Mouse (Mus musculus) layer of hippocampus, postnatal 14 days (tissue): ENCODE results near the gene Olfr149. TPM values are rescaled to one million over a fixed set of nuclear protein-coding genes. Genes with fewer than 3 reads are reported as not detected.
"Not testable (repeated sequence)": the region's sequence is repeated elsewhere in the genome, so short reads cannot be mapped to it uniquely, and the experiment has no call there.

Experiments
- DNase-seq, 2 experiments: peaks; one replicate each; pipeline ENCODE4 v3.0.0; 2021 to 2022; ENCODE audit warnings: low spot score in 2 of 2, mixed read lengths in 1 of 2
- long read RNA-seq, 2 experiments: library from polyadenylated mRNA; stranded (forward); transcript quantifications; one replicate each; pipeline ENCODE4 v2.0.0; 2021
- total RNA-seq, 2 experiments: library from RNA; stranded (reverse); gene quantifications; 2 replicates each; pipeline ENCODE4 v1.2.3; 2021

The Olfr149 gene
- total RNA-seq, result not detected
- long read RNA-seq, experiment 1, result 0 reads
- long read RNA-seq, experiment 2, result 0 reads

- no peak for DNase-seq
Observed at GRCm38 (mm10) chr9:39707017-39707416, at the start of gene Olfr149. TSS of gene Olfr149 (minus strand) at chr9:39707117.

- DNase-seq, result peak in 1 of 2 experiments; percentile 41
Observed at GRCm38 (mm10) chr9:39746428-39746827, 39.5 kb upstream of the Olfr149 start.

- no peak for DNase-seq
Observed at GRCm38 (mm10) chr9:39745949-39746348, 39.0 kb upstream of the Olfr149 start, which contains the start of gene Olfr967. TSS of gene Olfr967 (plus strand) at chr9:39746249.

GRCm38 (mm10) chr9:39740741-39741140 is 33.8 kb upstream of the Olfr149 start:
- DNase-seq, result no peak

- DNase-seq, result no peak
Observed at GRCm38 (mm10) chr9:39730678-39731077, 23.8 kb upstream of the Olfr149 start, which contains the start of gene Olfr150. TSS of gene Olfr150 (plus strand) at chr9:39730978.

- no peak for DNase-seq
Observed at GRCm38 (mm10) chr9:39711053-39711452, 4.1 kb upstream of the Olfr149 start, which contains the start of gene Olfr965. TSS of gene Olfr965 (plus strand) at chr9:39711353.

GRCm38 (mm10) chr9:39708958-39709357 is 2.0 kb upstream of the Olfr149 start:
- no peak for DNase-seq

GRCm38 (mm10) chr9:39701123-39701522 is 5.8 kb downstream of the Olfr149 start:
- DNase-seq, result not testable (repeated sequence)

GRCm38 (mm10) chr9:39679280-39679679 is 27.6 kb downstream of the Olfr149 start:
- peak in 1 of 2 experiments; percentile 4 for DNase-seq

GRCm38 (mm10) chr9:39678557-39678956 is 28.4 kb downstream of the Olfr149 start:
- DNase-seq, result no peak

GRCm38 (mm10) chr9:39674820-39675219 is 32.1 kb downstream of the Olfr149 start:
- DNase-seq, result no peak

- no peak for DNase-seq
Observed at GRCm38 (mm10) chr9:39669723-39670122, 37.2 kb downstream of the Olfr149 start.

GRCm38 (mm10) chr9:39666905-39667304 is 40.0 kb downstream of the Olfr149 start, which contains the start of gene Olfr963:
TSS of gene Olfr963 (plus strand) at chr9:39667205.
- no peak for DNase-seq

- DNase-seq, result peak in 1 of 2 experiments; percentile 22
Observed at GRCm38 (mm10) chr9:39654756-39655396, 52.0 kb downstream of the Olfr149 start.

Other genes with a start within 250 kb of the Olfr149 start
- not detected for gene Olfr955, start 235.2 kb downstream of the Olfr149 start, total RNA-seq
- gene Olfr44, start 213.1 kb downstream of the Olfr149 start, total RNA-seq, result not detected
- gene Olfr957, start 191.3 kb downstream of the Olfr149 start, total RNA-seq, result not detected
- not detected for gene Olfr958, start 153.1 kb downstream of the Olfr149 start, total RNA-seq
- gene Olfr959, start 131.5 kb downstream of the Olfr149 start, total RNA-seq, result not detected
- 10 to 100 TPM; 13.2 to 13.8 TPM for gene AW551984, start 102.7 kb downstream of the Olfr149 start, total RNA-seq
- not detected for gene Olfr148, start 96.5 kb downstream of the Olfr149 start, total RNA-seq
- not detected for gene Olfr960, start 85.7 kb downstream of the Olfr149 start, total RNA-seq
- gene Olfr961, start 62.0 kb downstream of the Olfr149 start, total RNA-seq, result not detected
- not detected for gene Olfr963, start 39.9 kb downstream of the Olfr149 start, total RNA-seq
- gene Olfr965, start 4.2 kb upstream of the Olfr149 start, total RNA-seq, result not detected
- not detected for gene Olfr150, start 23.9 kb upstream of the Olfr149 start, total RNA-seq
- not detected for gene Olfr967, start 39.1 kb upstream of the Olfr149 start, total RNA-seq
- gene Olfr968, start 76.1 kb upstream of the Olfr149 start, total RNA-seq, result not detected
- gene Olfr969, start 83.8 kb upstream of the Olfr149 start, total RNA-seq, result not detected
- gene Olfr970, start 101.7 kb upstream of the Olfr149 start, total RNA-seq, result not detected
- not detected for gene Olfr971, start 129.8 kb upstream of the Olfr149 start, total RNA-seq
- not detected for gene Olfr972, start 159.3 kb upstream of the Olfr149 start, total RNA-seq
- not detected for gene Olfr229, start 200.2 kb upstream of the Olfr149 start, total RNA-seq
- not detected for gene Olfr974, start 230.4 kb upstream of the Olfr149 start, total RNA-seq
- gene Olfr975, start 244.9 kb upstream of the Olfr149 start, total RNA-seq, result not detected